Mouse (Mus musculus): Measurements from ENCODE around the gene Ttc39b. TPM values are rescaled to one million over a fixed set of nuclear protein-coding genes. Genes with fewer than 3 reads are reported as not detected.

Ttc39b gene
- polyA plus RNA-seq, 1 experiment from 2014 or later = 5.6 TPM

DNA sequence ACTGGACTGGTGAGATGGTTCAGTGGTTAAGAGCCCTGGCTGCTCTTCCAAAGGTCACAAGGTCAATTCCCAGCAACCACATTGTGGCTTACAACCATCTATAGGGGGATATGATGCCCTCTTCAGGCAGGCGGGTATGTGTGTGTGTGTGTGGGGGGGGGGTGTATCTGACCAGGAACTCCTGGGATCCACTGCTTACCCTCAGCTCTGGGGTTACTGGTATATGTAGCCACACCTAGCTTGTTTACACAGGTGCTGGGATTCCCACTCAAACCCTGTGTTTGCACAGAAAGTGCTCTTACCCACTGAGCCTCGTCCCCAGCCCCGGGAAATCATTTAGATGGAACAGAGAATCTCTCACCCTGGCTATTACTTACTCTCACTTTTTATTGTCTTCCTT, 13.7 kb upstream of the Ttc39b start:
- no peaks in the 10 kb centered on the region for H3K9me3 ChIP-seq
- H3K4me3 ChIP-seq = no peak overlapping the region
- no peaks in the 10 kb centered on the region for H3K27me3 ChIP-seq (replicated peaks)
- H3K27ac ChIP-seq = no peak overlapping the region
- ATAC-seq (replicated peaks) = no peak
- WGBS = 80% methylated on average over 3 of the region's 3 CpGs
- no peak overlapping the region for H3K4me2 ChIP-seq
- no peaks in the 10 kb centered on the region for H3K36me3 ChIP-seq (replicated peaks)
- no peaks in the 10 kb centered on the region for H3K4me1 ChIP-seq
- no peak overlapping the region for H3K9ac ChIP-seq

DNA sequence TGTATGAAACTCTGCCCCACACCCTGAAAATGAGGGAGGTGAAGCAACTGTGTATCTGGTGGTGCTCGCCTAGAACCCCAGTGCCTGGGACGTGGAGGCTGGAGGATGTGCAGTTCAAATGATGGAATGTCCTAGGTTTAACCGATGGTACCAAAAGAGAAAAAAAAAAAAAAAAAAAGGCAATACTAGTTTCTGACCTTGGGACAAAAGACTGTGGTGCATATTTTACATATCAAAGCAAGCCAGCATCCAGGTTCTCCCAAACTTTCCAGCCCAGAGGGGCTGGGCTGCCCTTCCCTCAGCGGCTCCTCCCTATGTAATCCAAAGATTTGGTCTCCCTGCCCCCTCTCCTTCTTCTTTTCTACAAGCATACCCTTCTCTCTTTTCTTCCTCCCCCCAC, 6.3 kb upstream of the Ttc39b start:
- no peak overlapping the region for H3K9ac ChIP-seq
- H3K36me3 ChIP-seq (replicated peaks) = no peaks in the 10 kb centered on the region
- H3K27me3 ChIP-seq (replicated peaks) = no peaks in the 10 kb centered on the region
- H3K27ac ChIP-seq = no peak overlapping the region
- no peak overlapping the region for H3K4me3 ChIP-seq
- no peaks in the 10 kb centered on the region for H3K4me1 ChIP-seq
- WGBS = 84% methylated on average over 4 of the region's 4 CpGs
- no peaks in the 10 kb centered on the region for H3K9me3 ChIP-seq
- no peak for ATAC-seq (replicated peaks)
- H3K4me2 ChIP-seq = no peak overlapping the region

DNA sequence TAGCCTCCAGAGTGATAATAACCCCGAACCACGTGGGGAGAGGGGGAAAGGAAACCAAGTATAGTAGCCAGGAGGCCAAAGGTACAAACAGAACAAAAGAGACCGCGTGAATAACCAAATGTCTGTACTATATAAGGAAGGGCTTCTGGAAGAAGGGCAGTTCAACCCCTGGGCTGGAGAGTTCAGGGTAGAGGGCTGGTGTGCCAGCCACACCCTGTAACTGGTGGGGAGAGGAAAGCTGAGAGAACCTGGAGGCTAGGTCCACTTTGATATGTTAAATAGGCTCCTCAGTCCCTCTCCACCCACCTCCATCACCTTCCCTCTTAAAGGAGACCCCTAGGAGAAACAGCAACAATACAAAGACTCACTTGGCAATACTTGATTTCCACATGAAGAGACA, 5.6 kb upstream of the Ttc39b start:
- Histone ChIP-seq H3K9me3 (no peaks in the 10 kb centered on the region), H3K27me3 (replicated peaks) (no peaks in the 10 kb centered on the region), H3K9ac (no peak overlapping the region), H3K4me2 (no peak overlapping the region), H3K36me3 (replicated peaks) (no peaks in the 10 kb centered on the region), H3K27ac (no peak overlapping the region), H3K4me1 (peaks cover under 1% of the 10 kb centered on the region; the same call in 1 of the 2 replicates), H3K4me3 (no peak overlapping the region)
- WGBS = 61% methylated on average over 4 of the region's 4 CpGs
- ATAC-seq (replicated peaks) = no peak

DNA sequence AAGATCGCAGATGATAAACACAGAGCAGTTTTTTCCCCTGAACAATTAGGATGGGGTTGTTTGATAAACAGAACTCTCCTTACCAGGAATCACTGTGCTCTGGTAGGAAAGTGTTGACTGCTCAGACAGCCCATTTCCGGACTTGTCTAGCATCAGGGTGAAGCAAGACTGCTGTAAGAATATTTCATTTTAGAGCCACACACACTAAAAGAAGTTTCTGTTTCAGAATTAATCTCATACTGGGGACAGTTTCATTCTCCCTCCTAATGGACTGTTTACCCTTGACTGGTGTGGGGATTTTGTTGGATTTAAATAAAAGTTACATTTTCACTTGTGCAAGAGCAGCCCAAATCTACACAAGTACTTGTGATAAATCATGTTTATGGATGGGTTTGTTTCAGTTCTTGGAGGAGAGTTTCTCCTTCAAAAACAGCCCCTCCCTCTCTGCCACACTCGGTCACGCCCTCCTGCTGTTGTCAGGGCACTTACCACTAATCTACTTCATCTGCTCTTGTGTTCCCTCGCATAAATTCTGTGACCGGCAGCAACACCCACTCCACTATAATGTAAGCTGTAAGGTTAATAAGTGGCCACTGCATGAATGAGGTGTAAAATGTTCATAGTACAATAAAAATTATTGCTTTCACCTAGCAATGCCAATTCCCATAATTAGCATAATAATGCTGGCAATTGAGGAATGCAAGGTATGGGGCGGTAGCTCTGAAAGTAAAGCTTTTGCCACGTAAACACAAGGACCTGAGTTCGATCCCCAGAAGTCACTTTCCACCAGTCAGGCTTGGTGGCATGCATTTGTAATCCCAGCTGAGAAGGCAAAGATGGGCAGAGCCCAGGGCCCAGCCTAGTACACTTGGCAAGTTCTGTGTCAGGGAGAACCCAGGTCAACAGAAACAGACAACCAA, 4.2 kb upstream of the Ttc39b start:
- H3K4me2 ChIP-seq = no peak overlapping the region
- WGBS = 51% methylated on average over 9 of the region's 9 CpGs
- H3K9me3 ChIP-seq = no peaks in the 10 kb centered on the region

DNA sequence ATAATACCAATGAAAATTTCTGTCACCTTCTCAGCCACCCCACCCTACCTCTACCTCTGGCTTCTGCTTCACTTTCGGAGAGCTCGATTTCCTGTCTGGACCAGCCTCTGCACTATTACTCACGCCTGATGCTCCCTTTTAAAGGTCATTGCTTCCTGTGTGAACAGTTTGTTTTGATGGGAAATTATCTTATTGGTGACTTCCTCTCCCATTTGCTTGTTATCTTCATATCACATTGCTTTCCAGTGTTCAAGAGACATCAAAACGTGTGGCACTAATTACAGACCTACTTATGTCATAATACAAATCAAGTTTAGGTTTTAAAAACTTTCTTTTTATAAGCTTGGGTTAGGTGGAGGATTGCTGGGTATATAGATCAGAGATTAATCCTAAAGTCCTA, 3.5 kb upstream of the Ttc39b start:
- no peak overlapping the region for H3K9ac ChIP-seq
- H3K4me3 ChIP-seq = no peak overlapping the region
- H3K4me2 ChIP-seq = no peak overlapping the region
- no peaks in the 10 kb centered on the region for H3K9me3 ChIP-seq
- 74% methylated on average over 4 of the region's 4 CpGs for WGBS
- ATAC-seq (replicated peaks) = no peak
- peaks cover 12% of the 10 kb centered on the region; the same call in 1 of the 2 replicates for H3K4me1 ChIP-seq
- H3K27ac ChIP-seq = no peak overlapping the region
- no peaks in the 10 kb centered on the region for H3K27me3 ChIP-seq (replicated peaks)
- H3K36me3 ChIP-seq (replicated peaks) = no peaks in the 10 kb centered on the region

More for the DNA sequence above, 4.2 kb upstream of the Ttc39b start:
- Histone ChIP-seq H3K4me1 (peaks cover 9% of the 10 kb centered on the region; the same call in 1 of the 2 replicates), H3K27me3 (replicated peaks) (no peaks in the 10 kb centered on the region), H3K4me3 (no peak overlapping the region), H3K36me3 (replicated peaks) (no peaks in the 10 kb centered on the region), H3K27ac (no peak overlapping the region), H3K9ac (no peak overlapping the region)
- ATAC-seq (replicated peaks) = no peak

- no peak overlapping the region for H3K4me3 ChIP-seq
- H3K4me2 ChIP-seq = no peak overlapping the region
- H3K4me1 ChIP-seq = peaks cover 12% of the 10 kb centered on the region; the same call in 1 of the 2 replicates
- H3K27ac ChIP-seq = no peak overlapping the region
- WGBS = 62% methylated on average over 5 of the region's 5 CpGs
- no peak for ATAC-seq (replicated peaks)
- no peaks in the 10 kb centered on the region for H3K36me3 ChIP-seq (replicated peaks)
- no peaks in the 10 kb centered on the region; the same call in 1 of the 2 replicates for H3K27me3 ChIP-seq (replicated peaks)
- no peak overlapping the region for H3K9ac ChIP-seq
- H3K9me3 ChIP-seq = no peaks in the 10 kb centered on the region
These were observed 1.3 kb upstream of the Ttc39b start for GRCm38 (mm10) chr4:83325366-83325765.

GRCm38 (mm10) chr4:83323201-83323903, 703 bp downstream of the Ttc39b start:
- peak overlapping the region; percentile 74 for H3K4me3 ChIP-seq
- ATAC-seq (replicated peaks) = peak; percentile 74
- no peaks in the 10 kb centered on the region for H3K9me3 ChIP-seq
- no peaks in the 10 kb centered on the region; the same call in 1 of the 2 replicates for H3K27me3 ChIP-seq (replicated peaks)
- H3K36me3 ChIP-seq (replicated peaks) = no peaks in the 10 kb centered on the region
- H3K27ac ChIP-seq = no peak overlapping the region
- 3% methylated on average over 48 of the region's 48 CpGs for WGBS
- peak overlapping the region; percentile 96 for H3K4me2 ChIP-seq
- H3K4me1 ChIP-seq = peaks cover 12% of the 10 kb centered on the region; the same call in 1 of the 2 replicates
- H3K9ac ChIP-seq = peak overlapping the region; percentile 44

DNA sequence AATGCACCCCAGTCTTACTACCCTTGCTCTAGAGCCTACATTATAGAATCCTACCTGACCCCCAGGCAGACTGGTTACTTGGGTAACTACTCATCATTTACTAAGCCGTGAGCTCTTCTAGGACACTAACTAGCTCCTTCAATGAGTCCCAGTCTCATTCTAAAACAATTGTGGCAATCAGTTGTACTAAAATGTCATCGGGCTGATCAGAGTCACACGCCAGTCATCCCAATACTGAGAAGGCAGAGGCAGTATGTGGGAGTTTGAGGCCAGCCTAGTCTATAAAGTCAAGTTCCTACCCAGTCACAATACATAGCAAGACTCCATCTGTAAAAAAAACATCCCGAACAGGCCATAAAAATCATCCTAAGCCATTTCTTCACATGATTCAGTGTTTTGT, 4.3 kb downstream of the Ttc39b start:
- Histone ChIP-seq H3K4me1 (peaks cover 12% of the 10 kb centered on the region; the same call in 1 of the 2 replicates), H3K4me2 (no peak overlapping the region), H3K9ac (no peak overlapping the region), H3K27me3 (replicated peaks) (no peaks in the 10 kb centered on the region; the same call in 1 of the 2 replicates), H3K4me3 (no peak overlapping the region), H3K36me3 (replicated peaks) (no peaks in the 10 kb centered on the region), H3K9me3 (no peaks in the 10 kb centered on the region), H3K27ac (no peak overlapping the region)
- ATAC-seq (replicated peaks) = no peak
- WGBS = 94% methylated on average over 4 of the region's 4 CpGs

DNA sequence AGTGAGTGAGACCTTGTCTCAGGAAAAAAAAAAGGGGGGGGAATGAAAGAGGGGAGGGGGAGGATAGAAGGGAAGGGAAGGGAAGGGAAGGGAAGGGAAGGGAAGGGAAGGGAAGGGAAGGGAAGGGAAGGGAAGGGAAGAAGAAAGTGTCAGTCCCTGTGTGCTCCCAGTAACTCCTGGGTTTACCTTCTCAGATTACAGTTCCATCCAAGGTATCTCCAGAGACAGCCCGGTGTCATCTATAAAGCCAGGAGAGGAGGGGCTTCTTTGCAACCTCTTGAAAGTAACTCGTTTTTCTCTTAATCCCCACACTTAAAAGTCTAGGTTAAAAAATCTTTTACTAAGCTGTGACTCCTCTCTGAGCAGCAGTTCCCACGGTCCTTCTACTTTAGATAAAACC, 5.3 kb downstream of the Ttc39b start:
- Histone ChIP-seq H3K9ac (no peak overlapping the region), H3K4me3 (no peak overlapping the region), H3K9me3 (no peaks in the 10 kb centered on the region), H3K27ac (no peak overlapping the region), H3K36me3 (replicated peaks) (no peaks in the 10 kb centered on the region), H3K27me3 (replicated peaks) (no peaks in the 10 kb centered on the region; the same call in 1 of the 2 replicates), H3K4me2 (no peak overlapping the region), H3K4me1 (0 out of 2 replicates have a peak, but pooled peaks cover 8% of the 10 kb centered on the region)
- WGBS = 35% methylated on average over 3 of the region's 3 CpGs
- ATAC-seq (replicated peaks) = no peak

DNA sequence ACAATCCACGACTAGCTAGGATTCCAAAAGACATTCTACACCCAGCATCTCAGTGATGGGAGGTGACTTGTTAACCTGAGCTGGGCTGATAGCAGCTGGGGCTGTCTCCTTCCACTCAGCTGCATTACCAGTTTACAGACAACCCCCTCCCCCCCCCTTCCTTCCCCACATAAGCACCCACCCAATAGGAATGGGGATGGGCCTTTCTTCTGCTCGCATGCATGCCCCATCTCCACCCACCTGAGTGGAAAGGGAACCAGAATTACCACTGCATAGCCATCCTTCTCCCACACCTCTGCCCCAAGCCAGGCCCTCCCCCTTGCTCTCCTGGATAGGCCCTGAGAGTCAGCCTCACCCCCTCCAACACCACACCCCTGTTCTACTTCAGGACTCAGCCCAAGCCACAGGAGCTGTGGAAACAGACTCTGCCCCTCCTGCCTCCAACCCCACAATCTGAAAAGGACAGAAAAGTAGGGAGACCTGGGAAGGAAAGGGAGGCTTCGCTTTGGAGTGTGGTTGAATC, 6.2 kb downstream of the Ttc39b start:
- no peaks in the 10 kb centered on the region for H3K4me1 ChIP-seq
- no peak for ATAC-seq (replicated peaks)
- no peaks in the 10 kb centered on the region for H3K36me3 ChIP-seq (replicated peaks)
- H3K9me3 ChIP-seq = no peaks in the 10 kb centered on the region
- no peak overlapping the region for H3K4me3 ChIP-seq
- H3K27ac ChIP-seq = no peak overlapping the region
- H3K4me2 ChIP-seq = no peak overlapping the region
- 70% methylated on average over 3 of the region's 3 CpGs for WGBS
- no peaks in the 10 kb centered on the region; the same call in 1 of the 2 replicates for H3K27me3 ChIP-seq (replicated peaks)
- no peak overlapping the region for H3K9ac ChIP-seq

DNA sequence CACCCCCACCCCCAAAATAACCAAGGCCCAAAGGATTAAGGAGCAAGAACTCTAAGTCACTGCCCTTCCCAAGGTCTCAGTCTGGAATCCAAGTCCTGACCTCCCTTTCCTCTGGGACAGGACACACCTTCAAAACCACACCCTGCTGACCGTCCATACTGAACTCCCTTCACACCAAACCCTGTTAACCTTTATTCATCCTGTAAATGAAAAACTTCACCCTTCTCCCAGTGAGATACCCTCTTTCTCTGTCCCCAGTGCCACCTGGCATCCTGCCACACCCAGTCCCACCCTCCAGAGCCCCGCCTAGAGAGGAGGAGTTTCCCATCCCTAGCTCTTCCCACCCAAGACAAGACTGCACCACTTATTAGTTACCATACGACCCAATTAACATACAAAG, 7.3 kb downstream of the Ttc39b start:
- H3K4me1 ChIP-seq = no peaks in the 10 kb centered on the region
- no peaks in the 10 kb centered on the region for H3K27me3 ChIP-seq (replicated peaks)
- no peaks in the 10 kb centered on the region for H3K36me3 ChIP-seq (replicated peaks)
- H3K9me3 ChIP-seq = no peaks in the 10 kb centered on the region
- WGBS = 76% methylated on average over 3 of the region's 3 CpGs
- H3K27ac ChIP-seq = no peak overlapping the region
- no peak for ATAC-seq (replicated peaks)
- no peak overlapping the region for H3K4me2 ChIP-seq
- H3K4me3 ChIP-seq = no peak overlapping the region
- no peak overlapping the region for H3K9ac ChIP-seq

DNA sequence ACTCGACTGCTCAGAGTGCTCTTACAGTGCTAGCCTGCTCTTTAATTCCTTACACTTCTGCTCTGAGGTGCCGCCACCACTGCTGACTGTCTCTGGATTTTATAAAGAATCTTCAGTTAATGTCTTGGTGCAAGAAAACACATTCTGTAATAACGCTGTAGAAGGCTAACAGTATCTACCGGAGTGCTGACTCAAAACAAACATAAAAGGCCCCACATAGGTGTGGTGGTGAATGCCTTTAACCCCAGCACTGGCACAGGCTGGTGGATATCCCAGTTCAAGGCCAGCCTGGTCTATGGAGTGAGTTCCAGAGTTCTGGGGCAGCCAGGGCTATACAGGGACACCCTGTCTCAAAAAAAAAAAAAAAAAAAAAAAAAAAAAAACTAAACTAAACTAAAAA, 8.1 kb downstream of the Ttc39b start:
- Histone ChIP-seq H3K4me1 (no peaks in the 10 kb centered on the region), H3K9ac (no peak overlapping the region), H3K36me3 (replicated peaks) (no peaks in the 10 kb centered on the region), H3K4me2 (no peak overlapping the region), H3K4me3 (no peak overlapping the region), H3K27ac (no peak overlapping the region), H3K27me3 (replicated peaks) (no peaks in the 10 kb centered on the region), H3K9me3 (no peaks in the 10 kb centered on the region)
- no peak for ATAC-seq (replicated peaks)
- WGBS = 76% methylated on average over 4 of the region's 4 CpGs

All from midbrain, embryonic 15.5 days (tissue).